Mouse (Mus musculus): ENCODE data around the gene Slc6a13.
A peak's percentile ranks its signal among the peaks of the same experiment; 100 is the strongest.

Gene Slc6a13

DNA sequence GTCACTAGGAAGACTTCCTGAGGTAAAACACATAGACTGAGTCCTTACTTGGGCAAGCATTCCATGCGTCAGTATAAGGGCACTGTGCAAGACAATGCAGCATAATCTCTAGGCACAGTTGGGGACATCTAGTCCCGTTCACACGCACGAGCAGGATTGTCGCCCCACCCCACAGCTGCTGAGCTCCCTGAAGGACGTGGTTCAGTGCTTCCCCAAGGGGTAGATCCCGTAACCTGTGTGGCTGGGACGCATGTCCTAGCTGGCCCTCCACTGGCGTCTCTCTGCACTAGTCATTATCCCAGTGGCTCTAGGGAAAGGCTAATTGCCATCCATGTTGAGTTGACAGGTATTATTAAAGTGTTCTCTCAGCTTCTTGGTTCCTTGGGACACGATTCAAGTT is 82.0 kb downstream of the Slc6a13 start:
- no peak for DNase-seq

DNA sequence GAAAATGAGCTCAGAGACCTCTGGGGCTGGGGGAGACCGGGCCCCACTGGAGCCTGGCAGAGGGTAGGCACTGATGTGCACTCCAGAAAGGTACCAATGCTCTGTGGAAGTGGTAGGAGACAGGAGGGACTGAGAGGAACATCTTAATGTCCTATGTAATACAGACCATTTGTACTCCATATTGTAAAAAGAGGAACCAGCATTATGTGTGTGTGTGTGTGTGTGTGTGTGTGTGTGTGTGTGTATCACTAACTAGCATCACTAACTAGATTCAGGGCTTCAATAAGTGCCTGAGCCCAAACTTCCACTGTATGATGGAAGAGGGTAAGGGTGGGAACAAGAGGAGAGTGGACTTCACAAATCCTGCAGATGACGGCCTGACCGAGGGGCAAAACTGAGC is 85.4 kb downstream of the Slc6a13 start:
- DNase-seq, result peak in 1 of 2 experiments; percentile 12
